Mouse (Mus musculus): ENCODE results near the gene Psmb2. TPM values are rescaled to one million over a fixed set of nuclear protein-coding genes. Genes with fewer than 3 reads are reported as not detected.

Gene Psmb2
- polyA plus RNA-seq (2017; shearing (Covaris generic)): 100 to 1,000 TPM; 271 to 285 TPM

DNA sequence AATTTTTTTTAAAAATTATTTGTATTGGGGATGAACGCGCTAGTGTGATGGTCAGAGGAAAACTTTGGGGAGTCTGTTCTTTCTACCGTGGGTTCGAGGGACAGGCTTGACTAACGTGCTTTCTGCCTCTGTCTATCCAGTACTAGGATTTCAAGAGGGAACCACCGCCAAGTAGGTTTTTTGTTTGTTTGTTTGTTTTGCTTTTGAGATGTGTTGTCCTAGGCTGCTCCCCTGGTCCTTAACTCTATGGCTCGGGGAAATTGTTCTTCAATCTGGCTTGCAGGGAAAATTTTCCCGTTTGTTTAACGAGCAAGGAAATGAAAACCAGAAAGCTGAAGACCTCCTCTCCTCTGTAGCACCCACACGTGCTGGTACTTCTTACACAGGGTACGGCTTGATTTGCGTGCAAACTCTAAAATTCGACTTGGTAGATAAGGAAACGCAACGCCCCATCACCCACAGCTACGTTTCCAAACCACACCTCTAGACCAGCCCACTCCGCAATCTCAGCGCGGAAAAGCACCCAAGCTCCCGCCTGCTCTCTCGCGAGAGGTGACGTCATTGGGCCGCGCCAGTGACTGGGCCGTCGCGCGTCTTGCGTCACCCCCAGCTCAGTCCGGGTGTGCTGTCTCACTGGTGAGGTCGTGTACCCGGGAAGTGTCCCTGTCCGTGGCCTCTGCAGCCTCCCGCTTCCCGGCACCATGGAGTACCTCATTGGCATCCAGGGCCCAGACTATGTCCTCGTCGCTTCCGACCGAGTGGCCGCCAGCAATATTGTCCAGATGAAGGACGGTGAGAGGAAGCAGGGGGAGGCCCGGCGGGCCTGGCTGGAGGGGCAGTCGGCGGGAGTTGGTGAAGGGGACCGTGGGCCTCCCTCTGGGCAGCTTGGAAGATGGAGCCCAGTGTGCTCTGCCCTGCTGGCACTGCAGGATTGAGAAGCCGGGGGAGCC, at the start of gene Psmb2:
Gene Psmb2 (plus strand): TSS at position 577 of the 950 bp plus-strand sequence.

DNA sequence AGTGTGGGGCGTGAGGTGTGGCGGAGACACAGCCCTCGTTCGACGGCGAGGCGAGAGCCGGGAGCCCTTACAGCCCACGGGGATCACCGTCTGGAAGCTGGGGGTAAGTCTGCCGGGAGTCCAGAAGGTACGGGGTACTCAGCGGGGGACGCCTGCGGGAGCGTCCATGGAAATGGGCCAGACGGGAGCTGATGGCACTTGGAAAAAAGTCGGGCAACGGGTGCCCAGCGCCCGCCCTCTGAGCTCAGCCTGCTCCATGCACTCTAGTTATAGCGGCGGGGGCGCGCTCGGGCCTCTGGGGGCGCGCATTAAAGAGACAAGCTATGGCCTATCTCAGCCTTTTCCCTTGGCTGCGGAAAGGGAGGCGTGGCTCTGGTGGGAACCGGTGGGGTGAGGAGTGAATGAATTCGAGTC, 58.6 kb downstream of the Psmb2 start, which contains the start of gene Tfap2e:
Gene Tfap2e (minus strand): TSS at position 240 of the 414 bp plus-strand sequence.

GRCm38 (mm10) chr4:126753268-126754230, 76.1 kb downstream of the Psmb2 start, which contains the start of the genes Ncdn and AU040320:
Ncdn (minus strand) TSS chr4:126753438.
AU040320 (plus strand) TSS chr4:126753544.

Other genes with a start within 250 kb of the Psmb2 start
- gene Ago3, start 248.1 kb upstream of the Psmb2 start, polyA plus RNA-seq (2017; shearing (Covaris generic)): 10 to 100 TPM; 28.4 to 29.3 TPM
- gene Ago1, start 209.0 kb upstream of the Psmb2 start, polyA plus RNA-seq (2017; shearing (Covaris generic)): 1 to 10 TPM; 3.9 to 5.6 TPM
- gene Ago4, start 144.2 kb upstream of the Psmb2 start, polyA plus RNA-seq (2017; shearing (Covaris generic)): under 1 TPM; 0.26 to 0.72 TPM
- 1 to 10 TPM; 1.3 to 5.2 TPM for gene Clspn, start 120.7 kb upstream of the Psmb2 start, polyA plus RNA-seq (2017; shearing (Covaris generic))
- gene 5730409E04Rik, start 67.8 kb upstream of the Psmb2 start, polyA plus RNA-seq (2017; shearing (Covaris generic)): under 1 TPM; 0.45 to 0.73 TPM
- not detected for gene Tfap2e, start 58.6 kb downstream of the Psmb2 start, polyA plus RNA-seq (2017; shearing (Covaris generic))
- gene Ncdn, start 75.8 kb downstream of the Psmb2 start, polyA plus RNA-seq (2017; shearing (Covaris generic)): 10 to 100 TPM; 40.9 to 44.2 TPM
- gene AU040320, start 75.9 kb downstream of the Psmb2 start, polyA plus RNA-seq (2017; shearing (Covaris generic)): 10 to 100 TPM; 36.7 to 50.2 TPM